Comparison of ENCODE assay signal across 14 mouse cellular contexts in the genomic region with DNA sequence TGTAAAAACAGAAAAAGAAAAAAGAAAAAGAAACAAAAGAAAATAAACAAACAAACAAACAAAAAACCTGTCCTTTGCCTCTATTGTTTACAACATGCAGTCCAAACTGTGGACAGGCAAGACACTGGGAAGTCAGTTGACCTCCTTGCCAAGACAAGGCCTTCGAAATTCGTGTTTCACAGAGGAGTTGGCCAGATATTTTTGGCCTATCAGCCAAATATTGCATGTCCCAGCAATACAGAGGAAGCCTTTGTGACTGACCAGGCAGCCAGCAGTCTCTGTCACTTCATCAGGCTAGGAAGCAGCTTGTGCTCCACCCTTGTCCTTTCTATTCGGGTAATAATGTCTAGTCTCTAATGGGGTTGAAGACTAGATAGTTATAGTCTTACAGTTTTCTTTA.
"Had no signal": no experiment of that assay in that cellular context is flagged by ENCODE, and none has a peak within 500 bp of the region (broad histone marks: within the 10 kb centered on the region; RNA-seq: fewer than 3 reads in every experiment).

No protein-coding gene starts in this region.

- H3K4me2 ChIP-seq: limb, embryonic 13.5 days; midbrain, embryonic 12.5 days; neural tube, embryonic 15.5 days had no signal

- H3K36me3 ChIP-seq: limb, embryonic 13.5 days; midbrain, embryonic 12.5 days; neural tube, embryonic 15.5 days had no signal

- H3K27ac ChIP-seq: kidney, postnatal 0 days; limb, embryonic 13.5 days; liver, embryonic 14.5 days; midbrain, embryonic 12.5 days; neural tube, embryonic 15.5 days; stomach, postnatal 0 days had no signal

- H3K4me1 ChIP-seq: limb, embryonic 13.5 days; midbrain, embryonic 12.5 days; neural tube, embryonic 15.5 days had no signal

- H3K9me3 ChIP-seq: limb, embryonic 13.5 days; midbrain, embryonic 12.5 days; neural tube, embryonic 15.5 days had no signal

- H3K9ac ChIP-seq: limb, embryonic 13.5 days; liver, embryonic 14.5 days; midbrain, embryonic 12.5 days; neural tube, embryonic 15.5 days had no signal

- H3K4me3 ChIP-seq: limb, embryonic 13.5 days; midbrain, embryonic 12.5 days; myocyte; neural tube, embryonic 15.5 days had no signal

- H3K27me3 ChIP-seq: limb, embryonic 13.5 days; midbrain, embryonic 12.5 days; neural tube, embryonic 15.5 days had no signal

- DNase-seq: kidney, adult 9 months; kidney, postnatal 36 days; layer of hippocampus, adult 9-11 months; left cerebral cortex, postnatal 4 days; right cerebral cortex, adult 18-20 months; right cerebral cortex, postnatal 25 days; thymus, postnatal 4 days had no signal
